Mouse (Mus musculus) cerebellum, postnatal 10 days (tissue): Measurements from ENCODE around the gene Slc44a5.
"Not testable (repeated sequence)": the region's sequence is repeated elsewhere in the genome, so short reads cannot be mapped to it uniquely, and the experiment has no call there.

Experiments
- DNase-seq, 2 experiments: peaks; one replicate each; pipeline ENCODE4 v3.0.0; 2021; ENCODE audit warnings: mixed read lengths in 2 of 2

Slc44a5 gene

GRCm38 (mm10) chr3:154101671-154102070, 128.4 kb downstream of the Slc44a5 start:
- DNase-seq = no peak

- DNase-seq = no peak
Observed at GRCm38 (mm10) chr3:154110528-154110927, 137.3 kb downstream of the Slc44a5 start.

DNA sequence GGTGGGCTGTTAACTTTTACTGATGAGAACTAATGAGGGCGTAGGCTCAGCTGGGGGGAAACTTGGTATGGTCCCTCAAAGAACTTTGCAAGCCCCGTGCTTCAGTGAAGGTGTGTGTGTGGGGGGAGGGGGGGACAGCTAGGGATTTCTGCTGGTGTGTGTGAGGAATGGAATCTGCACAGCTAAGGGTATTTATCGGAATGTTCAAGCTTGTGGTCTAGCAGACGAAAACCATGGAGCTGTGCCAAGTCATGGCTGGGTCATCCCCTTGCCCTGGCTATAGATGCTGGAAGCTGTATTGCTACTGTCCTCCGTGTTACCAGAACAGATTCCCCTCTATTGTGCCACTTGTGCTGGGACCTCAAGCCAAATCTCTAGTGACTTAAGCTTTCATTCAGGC, 138.0 kb downstream of the Slc44a5 start:
- peak; percentile 34 to 36 for DNase-seq

GRCm38 (mm10) chr3:154114991-154115390, 141.8 kb downstream of the Slc44a5 start:
- DNase-seq = no peak

DNA sequence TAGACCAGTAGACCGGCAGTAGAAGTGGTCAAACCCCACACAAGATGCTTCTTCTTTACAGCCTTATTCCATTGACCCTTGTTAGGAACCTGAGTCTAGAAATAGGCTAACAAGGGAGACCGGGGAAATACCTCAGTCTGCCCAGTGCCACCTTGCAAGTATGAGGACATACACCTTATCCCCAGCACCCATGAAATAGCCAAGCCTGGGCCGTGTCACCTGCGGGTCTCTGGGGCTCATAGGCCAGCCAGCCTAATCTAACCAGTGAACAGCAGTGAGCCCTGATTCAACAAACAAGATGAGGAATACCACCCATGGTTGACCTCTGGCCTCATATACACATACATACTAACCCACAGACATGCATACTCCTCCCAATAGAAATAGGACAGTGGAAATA, 142.2 kb downstream of the Slc44a5 start:
- DNase-seq = no peak

GRCm38 (mm10) chr3:154116000-154116399, 142.8 kb downstream of the Slc44a5 start:
- no peak for DNase-seq

DNA sequence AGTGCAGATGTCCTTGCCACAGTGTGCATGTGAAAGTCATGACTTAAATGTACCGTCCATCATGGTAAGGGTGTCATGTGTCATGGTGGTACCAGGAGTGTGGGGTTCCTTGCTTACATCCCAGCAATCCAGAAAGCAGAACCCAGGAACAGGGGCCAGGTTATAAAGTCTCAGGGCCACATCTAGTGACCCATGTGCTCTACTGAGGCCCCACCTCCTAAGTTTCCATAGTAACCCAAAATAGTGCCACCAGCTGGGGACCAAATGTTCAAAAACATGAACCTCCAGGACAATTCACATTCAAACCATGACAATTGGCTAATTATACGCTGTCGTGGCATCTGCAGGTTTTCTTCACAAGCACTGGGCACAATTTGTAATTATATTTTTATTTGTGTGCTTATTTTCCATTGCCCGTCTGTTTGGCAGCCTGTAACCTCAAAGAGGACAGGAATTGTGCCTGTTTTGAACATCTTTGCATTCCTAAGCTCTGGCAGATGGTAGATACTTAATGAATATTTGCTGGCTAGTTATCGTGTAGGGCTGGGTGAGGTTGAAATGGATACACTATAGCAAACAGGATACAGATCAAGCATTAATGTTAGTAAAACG, 145.9 kb downstream of the Slc44a5 start:
- peak; percentile 52 to 53 for DNase-seq

GRCm38 (mm10) chr3:154122531-154122930, 149.3 kb downstream of the Slc44a5 start:
- DNase-seq = peak; percentile 34 to 61

- no peak for DNase-seq
Observed at GRCm38 (mm10) chr3:154124890-154125575, 151.8 kb downstream of the Slc44a5 start.

DNA sequence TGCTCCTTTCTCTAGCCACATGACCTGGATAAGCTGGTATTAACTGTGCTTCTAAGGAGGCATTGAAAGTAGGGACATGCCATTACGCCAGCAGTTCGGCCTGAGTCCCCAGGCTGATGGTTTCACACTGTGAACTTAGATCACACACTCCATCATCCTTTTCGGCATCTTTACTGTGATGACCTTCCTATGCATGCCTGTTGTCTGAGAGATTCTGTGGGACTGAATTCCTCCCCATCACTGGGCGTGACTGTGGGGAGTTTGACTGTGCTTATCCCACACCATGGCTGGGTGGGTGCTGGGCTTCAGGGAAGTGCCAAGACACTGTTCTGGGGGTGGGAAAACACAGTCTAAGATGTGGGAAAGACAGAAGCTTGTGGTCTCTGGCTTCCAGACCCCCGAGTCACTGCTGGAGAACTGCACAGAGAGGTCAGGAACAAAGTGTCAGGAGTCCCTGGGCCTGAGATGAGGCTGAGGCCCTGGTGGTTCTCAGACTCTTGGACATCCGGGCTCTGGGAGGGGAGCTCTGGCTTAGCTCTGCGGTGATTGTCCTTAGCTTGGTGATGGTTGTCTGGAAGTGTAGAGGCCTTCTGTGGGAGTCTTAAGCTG, 152.6 kb downstream of the Slc44a5 start:
- no peak for DNase-seq

- DNase-seq = no peak
Observed at GRCm38 (mm10) chr3:154127246-154127645, 154.0 kb downstream of the Slc44a5 start.

DNA sequence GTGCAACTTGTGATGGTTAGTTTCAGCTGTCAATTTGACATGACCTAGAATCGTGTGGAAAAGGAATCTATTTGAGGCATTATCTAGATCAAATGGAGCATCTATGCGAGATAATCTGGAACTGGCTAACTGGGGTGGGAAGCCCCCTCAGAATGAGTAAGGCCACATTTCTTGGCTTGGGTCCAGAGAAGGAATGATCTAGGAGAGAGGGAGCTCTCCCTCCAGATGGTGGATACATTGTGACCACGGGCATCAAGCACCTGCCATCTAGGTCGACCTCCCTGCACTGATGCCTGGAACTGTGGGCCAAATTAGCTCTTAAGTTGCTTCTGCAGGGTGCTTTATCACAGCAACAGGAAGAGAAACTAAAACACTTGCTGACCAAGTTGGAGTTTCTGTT, 155.8 kb downstream of the Slc44a5 start:
- DNase-seq = peak; percentile 64 to 73

DNA sequence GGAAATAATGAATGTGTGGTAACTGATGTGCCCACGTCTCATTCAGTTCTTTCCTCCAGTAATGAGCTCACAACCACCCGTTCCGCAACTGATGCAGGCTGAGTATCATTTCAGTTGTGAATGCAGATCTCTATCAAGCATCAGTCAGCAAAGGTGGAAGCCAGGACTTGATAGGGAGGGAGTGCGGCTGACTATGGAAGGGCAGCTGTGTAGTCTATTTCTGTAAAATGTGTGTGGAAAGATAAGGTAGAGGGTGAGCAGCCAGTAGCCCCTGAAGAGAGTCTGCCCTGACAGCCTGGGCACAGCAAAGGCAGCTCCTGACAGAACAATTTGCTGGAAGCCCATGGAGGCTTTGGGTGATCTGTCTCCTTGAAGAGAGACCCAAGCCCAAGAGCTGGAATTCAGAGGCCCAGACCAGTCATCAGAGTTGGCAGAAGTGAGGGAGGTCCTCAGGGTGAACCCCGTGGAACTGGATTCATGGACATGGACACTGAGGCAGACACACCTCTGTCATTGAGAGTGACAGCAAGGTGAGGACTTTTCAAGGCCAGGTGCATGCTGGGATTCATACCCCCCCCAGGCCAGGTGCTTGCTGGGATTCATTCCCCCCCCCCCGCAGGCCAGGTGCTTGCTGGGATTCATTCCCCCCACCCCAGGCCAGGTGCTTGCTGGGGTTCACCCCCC, 157.3 kb downstream of the Slc44a5 start:
- DNase-seq = no peak

DNA sequence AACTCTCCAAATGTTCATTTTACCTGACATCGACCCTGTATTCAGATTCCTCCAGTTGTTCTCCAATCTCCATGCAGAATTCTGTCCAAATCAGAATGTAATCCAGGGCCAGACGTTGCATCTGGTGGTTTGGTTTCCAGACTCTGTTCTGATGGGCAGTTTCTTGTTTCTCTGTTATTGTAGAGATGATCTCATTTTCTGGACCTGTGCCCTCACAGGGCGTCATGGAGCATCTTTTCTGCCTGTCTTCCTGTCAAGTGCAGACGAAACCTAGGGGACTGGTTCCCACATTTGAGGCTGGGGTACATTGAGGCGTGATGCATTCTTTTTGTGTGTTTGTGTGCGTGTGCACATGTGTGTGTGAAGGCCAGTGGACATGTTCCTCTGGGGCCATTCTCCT, 160.8 kb downstream of the Slc44a5 start:
- DNase-seq = peak; percentile 54 to 61

DNA sequence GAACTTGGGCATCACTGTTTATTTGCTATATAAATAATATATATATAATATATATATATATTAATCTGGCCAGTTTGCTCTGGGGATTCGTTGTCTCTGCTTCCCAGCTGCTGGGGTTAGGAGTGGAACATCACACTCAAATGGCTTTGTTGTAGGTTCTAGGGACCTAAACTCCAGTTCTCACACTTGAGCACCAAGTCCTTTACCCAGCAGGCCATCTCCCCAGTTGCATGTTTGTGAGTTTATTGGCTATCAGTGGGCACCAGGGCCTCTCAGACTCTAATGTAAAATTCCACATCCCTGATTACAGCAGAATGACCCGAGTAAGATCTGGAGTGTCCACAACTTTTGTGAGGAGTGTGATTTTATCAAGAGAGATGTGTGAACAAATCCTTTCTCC, 161.5 kb downstream of the Slc44a5 start:
- no peak for DNase-seq

DNA sequence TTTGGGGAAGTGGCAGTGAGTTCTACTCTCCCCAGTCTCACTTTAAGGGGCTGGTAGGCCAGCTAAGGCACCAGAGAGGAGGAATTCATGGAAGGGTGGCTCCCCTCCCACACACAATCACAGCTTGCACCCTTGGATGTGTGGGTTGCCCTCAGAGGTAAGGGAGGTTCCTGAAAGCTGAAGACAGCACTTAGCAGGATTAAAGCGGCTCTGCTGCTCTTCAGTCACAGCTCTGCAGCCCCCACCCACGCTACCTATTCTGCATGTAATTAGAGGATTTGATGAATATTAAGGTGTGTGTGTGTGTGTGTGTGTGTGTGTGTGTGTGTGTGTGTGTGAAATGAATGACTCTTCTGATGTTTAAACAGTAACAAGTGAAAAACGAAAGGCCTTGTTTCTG, 163.3 kb downstream of the Slc44a5 start:
- DNase-seq = no peak

DNA sequence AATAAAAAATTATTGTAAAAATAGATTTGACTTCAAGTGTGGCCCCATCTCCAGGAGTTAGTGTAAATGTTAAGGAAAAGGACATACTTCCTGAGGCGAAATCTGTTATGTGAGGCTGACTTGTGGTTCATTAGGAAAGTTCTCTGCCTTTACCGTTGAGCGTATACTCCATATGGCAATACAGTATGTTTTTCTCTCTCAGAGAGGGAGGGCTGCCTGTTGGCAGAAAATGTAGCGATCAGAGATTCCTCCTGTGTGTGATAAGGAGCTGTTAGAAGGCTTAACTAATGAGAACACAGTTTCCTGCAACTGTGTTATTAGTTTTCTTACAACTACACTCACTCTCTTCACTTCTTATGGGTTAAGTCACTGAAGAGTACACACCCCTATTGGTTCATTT, 168.1 kb downstream of the Slc44a5 start:
- DNase-seq = no peak

- no peak for DNase-seq
Observed at GRCm38 (mm10) chr3:154142618-154143017, 169.4 kb downstream of the Slc44a5 start.

DNA sequence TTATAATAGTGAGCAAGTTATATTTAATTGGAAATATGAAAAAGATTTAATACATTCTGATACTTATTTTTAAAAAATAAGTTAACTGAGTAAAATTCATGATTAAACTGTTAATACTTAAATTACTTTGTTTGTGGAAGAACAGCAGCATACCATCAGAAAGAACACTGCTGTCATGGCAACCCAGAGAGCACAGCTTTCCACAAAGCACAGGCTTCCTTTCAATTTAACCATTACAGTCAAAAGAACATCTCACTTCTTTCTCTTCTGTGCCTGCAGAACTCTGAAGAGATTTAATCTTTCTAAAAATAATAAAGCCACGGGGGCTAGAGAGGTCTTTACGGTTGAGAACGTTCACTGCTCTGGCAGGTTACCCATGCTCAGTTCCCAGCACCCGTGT, 172.5 kb downstream of the Slc44a5 start:
- no peak for DNase-seq

DNA sequence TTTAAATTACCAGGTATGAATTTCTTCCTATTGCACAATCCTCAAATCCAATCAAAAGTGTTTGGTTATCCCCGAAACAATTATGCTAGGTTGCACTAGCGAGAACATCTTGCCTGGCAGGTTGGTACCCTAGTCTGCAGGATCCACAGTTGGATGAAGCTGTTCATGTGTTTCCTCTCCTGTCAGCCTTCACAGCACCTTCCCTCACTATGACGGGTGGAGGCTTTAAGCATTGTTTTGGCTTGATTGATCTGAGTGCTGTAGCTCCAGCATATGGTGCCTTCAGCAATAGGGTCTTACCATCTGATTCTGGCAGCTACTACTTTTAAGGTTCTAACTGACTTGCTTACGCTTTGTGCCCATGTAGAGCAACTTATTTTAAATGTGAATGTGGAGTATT, 176.5 kb downstream of the Slc44a5 start:
- no peak for DNase-seq

- DNase-seq = not testable (repeated sequence)
Observed at GRCm38 (mm10) chr3:154153541-154153940, 180.3 kb downstream of the Slc44a5 start.

DNA sequence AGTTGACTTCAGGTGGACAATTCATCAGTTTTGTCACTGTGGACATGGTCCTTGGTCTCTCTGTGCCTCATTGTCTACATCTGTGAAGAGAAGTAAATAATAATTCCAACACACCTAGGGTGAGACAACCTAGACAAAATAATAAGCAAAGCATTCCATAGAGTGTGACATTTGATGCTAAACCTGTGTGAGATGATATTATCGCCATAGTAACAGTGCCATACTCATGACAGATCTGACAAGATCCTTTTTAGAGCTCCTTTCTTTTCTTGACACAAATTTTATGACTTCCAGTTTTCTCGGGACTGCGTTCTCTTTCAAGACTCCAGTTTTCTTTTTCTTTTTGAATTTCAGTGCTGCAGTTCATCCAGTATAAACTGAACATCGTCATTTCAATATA, 192.6 kb downstream of the Slc44a5 start:
- no peak for DNase-seq

- peak; percentile 33 to 34 for DNase-seq
Observed at GRCm38 (mm10) chr3:154171881-154172592, 198.8 kb downstream of the Slc44a5 start.
